Mouse (Mus musculus): ENCODE measurements around the gene Pou6f1. TPM values are rescaled to one million over a fixed set of nuclear protein-coding genes. Genes with fewer than 3 reads are reported as not detected.

Pou6f1 gene
- polyA plus RNA-seq (2017; shearing (Covaris generic)), result 5.1 TPM

DNA sequence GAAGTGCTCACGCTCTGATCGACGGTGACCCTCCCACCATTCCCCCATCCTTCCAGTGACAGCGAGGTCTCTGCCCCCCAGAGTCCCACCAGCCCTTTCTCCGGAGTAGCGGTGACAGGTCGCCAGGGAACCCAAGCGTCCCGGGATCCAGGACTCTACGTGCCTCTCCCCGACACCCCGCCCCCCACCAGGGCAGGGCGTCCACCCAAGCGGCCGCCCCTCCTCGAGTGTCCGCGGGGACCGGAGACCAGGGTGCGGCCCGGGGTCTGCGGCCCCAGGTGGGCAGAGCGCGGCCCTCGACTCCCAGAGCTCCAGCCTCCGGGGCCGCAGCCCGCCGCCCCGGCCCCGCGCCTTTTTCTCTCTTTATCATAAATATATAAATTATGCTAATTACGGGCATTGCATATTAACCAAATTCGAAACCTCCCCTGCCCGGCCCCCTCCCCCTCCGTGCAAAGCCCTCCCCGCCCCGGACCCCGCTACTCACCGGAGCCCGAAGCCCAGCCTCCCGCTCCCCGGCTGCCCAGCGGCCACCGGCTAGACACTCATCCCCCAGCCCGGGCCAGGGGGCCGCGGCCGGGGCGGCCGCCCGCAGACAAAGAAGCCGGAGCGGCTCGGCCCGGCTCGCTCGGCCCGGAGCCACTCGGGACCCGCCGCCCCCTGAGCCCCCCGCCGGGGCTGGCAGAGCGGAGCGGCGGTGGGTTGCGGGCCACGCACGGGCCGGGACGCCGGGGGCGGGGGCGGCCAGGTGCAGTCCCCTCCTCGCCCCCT, at the start of gene Pou6f1:
Pou6f1 (minus strand) TSS at position 709 of the 771 bp plus-strand sequence.

DNA sequence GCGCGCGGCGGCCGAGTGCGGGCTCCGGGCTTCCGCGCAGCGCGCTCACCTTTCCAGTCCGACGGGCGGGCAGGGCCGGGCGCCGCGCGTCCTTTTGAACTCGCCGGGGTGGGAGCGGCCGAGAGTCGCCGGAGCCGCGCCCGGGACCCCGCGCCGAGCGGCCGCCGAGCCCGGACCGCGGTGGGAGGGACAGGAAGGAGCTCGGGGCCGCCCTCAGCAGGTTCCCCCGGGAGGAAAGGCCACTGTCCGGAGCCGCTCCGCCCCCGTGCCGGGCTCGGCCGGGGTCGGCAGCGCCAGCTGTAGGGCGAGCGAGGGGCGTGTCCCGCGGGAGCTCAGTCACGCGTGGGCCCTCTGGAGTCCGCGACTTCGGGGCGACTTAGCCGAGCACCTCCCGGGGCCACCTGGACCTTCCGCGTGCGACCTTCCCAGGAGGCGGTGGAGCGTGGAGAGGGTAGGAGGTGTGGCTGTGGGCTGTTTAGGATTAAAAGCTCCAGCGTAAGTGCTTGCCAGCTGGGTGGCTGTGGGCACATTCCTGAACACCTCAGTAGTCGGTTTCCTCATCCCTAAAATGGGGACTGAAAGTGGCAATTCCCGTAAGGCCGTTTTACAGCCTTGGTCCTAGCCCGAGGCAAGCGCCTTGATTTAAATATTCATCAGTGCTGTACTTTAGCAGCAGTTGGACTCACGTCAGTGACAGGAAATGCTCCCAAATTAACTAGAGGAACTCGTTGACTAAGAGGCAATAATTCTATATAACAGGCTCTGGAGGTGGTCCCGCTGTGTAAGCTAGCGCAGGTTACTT, 37.1 kb upstream of the Pou6f1 start, which contains the start of gene Smagp:
Smagp (minus strand) TSS at position 241 of the 802 bp plus-strand sequence.

DNA sequence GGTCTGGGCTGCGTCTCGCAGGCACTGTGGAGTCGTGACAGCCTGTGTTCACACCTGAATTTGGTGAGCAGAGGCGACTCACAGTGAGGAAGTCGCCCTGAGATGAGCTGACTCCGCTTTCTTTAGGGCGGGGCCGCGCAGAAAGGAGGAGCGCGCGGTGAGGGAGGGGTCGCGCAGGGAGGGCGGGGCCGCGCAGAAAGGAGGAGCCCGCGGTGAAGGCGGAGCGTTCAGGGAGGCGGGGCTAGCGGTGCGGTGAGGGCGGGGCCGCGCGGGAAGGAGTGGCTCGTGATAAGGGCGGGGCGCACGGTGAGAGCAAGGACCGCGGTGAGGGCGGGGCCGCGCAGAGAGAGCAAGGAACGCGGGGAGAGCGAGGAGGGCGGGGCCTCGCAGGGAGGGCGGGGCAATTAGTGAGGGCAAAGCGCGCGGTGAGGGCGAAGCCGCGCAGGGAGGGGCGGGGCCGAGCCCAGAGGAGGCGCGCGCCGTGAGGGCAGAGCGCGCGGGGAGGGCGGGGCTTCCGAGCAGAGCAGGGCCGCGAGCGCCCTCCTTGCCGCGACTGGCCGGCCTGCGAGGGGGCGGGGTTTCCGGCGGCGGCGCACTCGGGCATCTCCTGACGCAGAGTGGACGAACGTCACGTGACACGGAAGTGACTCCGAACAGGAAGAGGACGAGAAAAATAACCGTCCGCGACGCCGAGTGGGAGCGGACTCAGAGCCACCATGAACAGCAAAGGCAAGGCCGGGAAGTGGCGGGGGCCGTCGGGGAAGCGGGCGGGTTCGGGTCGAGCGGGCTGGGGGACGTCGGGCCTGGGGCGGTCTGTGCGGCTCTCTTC, 15.4 kb upstream of the Pou6f1 start, which contains the start of gene Dazap2:
Dazap2 (plus strand) TSS at position 354 of the 829 bp plus-strand sequence.

DNA sequence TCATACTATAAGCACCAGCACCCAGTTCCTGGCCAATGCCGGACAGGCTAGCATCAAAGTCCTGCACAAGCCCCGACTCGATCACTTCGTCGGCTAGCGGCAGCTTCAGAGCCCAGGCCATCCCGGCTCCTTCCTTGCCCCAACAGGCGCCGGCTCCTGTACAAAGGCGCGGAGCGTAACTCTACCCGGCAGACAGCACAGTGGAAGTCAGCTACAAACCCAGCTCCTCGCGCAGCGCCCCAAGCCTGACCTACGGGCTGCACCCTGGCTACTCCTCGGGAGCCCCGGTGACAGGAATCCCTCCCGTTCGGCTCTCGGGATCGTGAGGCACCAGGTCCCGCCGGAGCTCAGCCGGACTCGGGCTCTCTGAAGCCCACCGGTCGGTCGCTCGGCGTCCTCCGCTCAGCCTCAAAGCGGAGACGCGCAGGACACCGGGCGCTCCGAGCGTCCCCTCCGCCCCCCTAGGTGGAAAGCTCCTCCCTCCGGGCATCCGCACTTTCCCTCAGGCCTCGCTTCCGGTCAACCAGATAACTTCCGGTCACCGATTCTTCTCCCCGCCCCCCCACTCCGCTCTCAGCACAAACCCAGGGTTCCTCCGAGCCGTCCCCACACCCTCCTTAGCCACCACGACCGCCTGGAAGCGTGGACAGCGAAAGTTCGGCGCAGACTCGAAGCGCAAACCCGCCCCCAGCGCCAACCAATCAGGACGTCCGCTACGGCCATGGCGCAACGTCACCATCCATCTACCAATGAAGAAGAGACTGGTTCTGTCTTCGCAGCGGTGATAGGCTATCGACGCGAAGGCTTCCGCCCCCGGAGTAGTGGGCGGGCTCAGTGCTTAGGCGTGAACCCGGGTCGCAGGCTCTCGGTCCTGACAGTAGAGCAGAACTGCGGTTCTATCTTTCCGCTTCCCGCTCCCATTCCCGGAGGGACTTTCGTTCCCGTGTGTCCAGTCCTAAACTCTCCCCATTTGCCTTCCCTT, 48.2 kb downstream of the Pou6f1 start, which contains the start of gene Tfcp2:
Tfcp2 (minus strand) TSS at position 683 of the 982 bp plus-strand sequence.

Other genes with a start within 250 kb of the Pou6f1 start
- not detected for gene Methig1, start 246.8 kb downstream of the Pou6f1 start, polyA plus RNA-seq (2017; shearing (Covaris generic))
- gene Mettl7a2, start 246.8 kb downstream of the Pou6f1 start, polyA plus RNA-seq (2017; shearing (Covaris generic)), result not detected
- not detected for gene Higd1c, start 235.4 kb downstream of the Pou6f1 start, polyA plus RNA-seq (2017; shearing (Covaris generic))
- gene Gm5475, start 177.8 kb downstream of the Pou6f1 start, polyA plus RNA-seq (2017; shearing (Covaris generic)), result not detected
- 37.1 TPM for gene Slc11a2, start 174.9 kb downstream of the Pou6f1 start, polyA plus RNA-seq (2017; shearing (Covaris generic))
- 40.3 TPM for gene Letmd1, start 131.0 kb downstream of the Pou6f1 start, polyA plus RNA-seq (2017; shearing (Covaris generic))
- 3.2 TPM for gene Csrnp2, start 104.5 kb downstream of the Pou6f1 start, polyA plus RNA-seq (2017; shearing (Covaris generic))
- 8.3 TPM for gene Tfcp2, start 48.0 kb downstream of the Pou6f1 start, polyA plus RNA-seq (2017; shearing (Covaris generic))
- 544 TPM for gene Dazap2, start 15.4 kb upstream of the Pou6f1 start, polyA plus RNA-seq (2017; shearing (Covaris generic))
- 0.53 TPM for gene Smagp, start 37.0 kb upstream of the Pou6f1 start, polyA plus RNA-seq (2017; shearing (Covaris generic))
- 759 TPM for gene Bin2, start 69.6 kb upstream of the Pou6f1 start, polyA plus RNA-seq (2017; shearing (Covaris generic))
- 9.6 TPM for gene Cela1, start 87.9 kb upstream of the Pou6f1 start, polyA plus RNA-seq (2017; shearing (Covaris generic))
- gene Galnt6, start 129.4 kb upstream of the Pou6f1 start, polyA plus RNA-seq (2017; shearing (Covaris generic)), result 164 TPM
- 20.2 TPM for gene Slc4a8, start 161.8 kb upstream of the Pou6f1 start, polyA plus RNA-seq (2017; shearing (Covaris generic))

Data from activated CD4-positive, CD25-positive, alpha-beta regulatory T cell, adult 9 weeks (primary cell).